Mouse (Mus musculus): ENCODE measurements at regions not wholly inside any gene's neighbourhood (a gene's known extent, or its start where the extent isn't known, plus 50 kb on each side); places are given as distances from the start of the nearest gene placed in this dataset.

DNA sequence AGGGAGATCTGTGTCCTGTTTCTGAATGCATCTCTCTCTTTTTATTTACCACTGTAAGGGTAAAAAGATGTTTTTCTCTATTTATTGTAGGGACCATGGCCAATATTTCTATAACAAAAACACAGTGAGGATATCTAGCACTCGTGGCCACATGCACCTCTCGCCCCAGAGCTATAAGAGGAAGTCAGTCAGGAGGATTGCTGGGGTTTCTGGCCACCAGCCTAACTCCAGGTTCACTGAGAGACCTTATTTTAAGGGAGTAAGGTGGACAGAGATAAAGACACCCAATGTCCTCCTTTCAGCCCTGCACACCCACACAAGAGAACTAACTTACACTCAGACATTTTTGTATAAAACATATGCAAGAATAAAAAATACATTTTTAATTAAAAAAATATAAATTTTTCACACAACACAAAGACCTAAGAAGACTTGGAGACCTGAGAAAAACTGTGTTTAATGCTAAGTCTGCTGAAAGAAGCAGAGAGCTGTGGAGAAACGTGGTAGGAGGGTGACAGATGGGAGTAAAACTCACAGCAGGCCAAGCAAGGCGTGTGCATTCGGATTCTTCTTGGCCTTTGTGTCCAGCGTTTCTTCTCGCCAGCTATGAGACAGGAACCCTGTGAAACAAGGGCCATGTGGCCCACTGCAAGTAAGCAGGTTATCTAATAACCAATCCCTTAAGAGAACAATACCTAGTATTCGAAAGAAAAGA lies 196.5 kb upstream of the Klf7 start:
- Histone ChIP-seq H3K36me3 (ENCODE audit: control insufficient read depth, insufficient read depth) (no peaks in the 10 kb centered on the region), H3K79me2 (ENCODE audit: control insufficient read depth, insufficient read depth) (no peaks in the 10 kb centered on the region), H3K4me2 (ENCODE audit: low read depth) (no peak overlapping the region), H3K27me3 (ENCODE audit: control insufficient read depth, insufficient read depth, insufficient read length) (no peaks in the 10 kb centered on the region), H3K4me3 (no peak overlapping the region), H3ac (ENCODE audit: control insufficient read depth, insufficient read length) (no peak overlapping the region)
- TF ChIP-seq SRF (IDR thresholded peaks at IDR 0.05; ENCODE audit: control insufficient read depth, insufficient read length, low read depth), result no peak
- TF ChIP-seq POLR2A (IDR thresholded peaks at IDR 0.05; ENCODE audit: insufficient read length, low read depth), result no peak
- no peak for TF ChIP-seq TCF12 (IDR thresholded peaks at IDR 0.05; ENCODE audit: insufficient read depth, poor library complexity, severe bottlenecking)
- no peak for TF ChIP-seq POLR2AphosphoS2 (IDR thresholded peaks at IDR 0.05; ENCODE audit: insufficient read length, low read depth)

DNA sequence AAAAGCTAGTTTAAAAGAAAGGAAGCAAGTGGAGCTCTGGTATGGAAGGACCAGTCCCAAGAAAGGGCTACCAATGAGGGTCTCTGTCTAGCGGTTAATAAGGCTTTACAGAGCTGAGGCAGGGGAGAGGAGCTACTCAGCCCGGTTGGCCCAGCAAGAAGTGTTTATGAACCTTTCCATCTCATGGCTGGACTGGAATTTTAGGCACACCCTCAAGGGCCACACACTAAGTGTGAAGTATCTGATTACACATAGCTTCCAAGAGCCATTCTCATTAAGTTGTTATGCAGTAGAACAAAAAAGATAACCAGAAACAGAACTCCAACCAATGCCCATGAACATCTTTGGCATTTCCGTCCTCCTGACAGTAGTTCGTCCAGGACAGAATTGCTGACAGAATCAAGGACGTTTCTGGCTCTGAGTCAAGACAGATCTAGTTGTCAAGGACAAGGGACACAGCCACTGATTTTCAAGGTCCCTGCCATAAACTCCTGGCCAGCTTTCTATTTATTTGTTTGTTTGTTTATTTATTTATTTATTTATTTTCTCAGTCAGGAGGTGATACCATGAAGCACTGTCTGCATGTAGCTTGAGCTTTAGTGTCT lies 195.1 kb upstream of the Klf7 start:
- Histone ChIP-seq H3ac (ENCODE audit: control insufficient read depth, insufficient read length) (no peak overlapping the region), H3K79me2 (ENCODE audit: control insufficient read depth, insufficient read depth) (no peaks in the 10 kb centered on the region), H3K4me3 (no peak overlapping the region), H3K27me3 (ENCODE audit: control insufficient read depth, insufficient read depth, insufficient read length) (no peaks in the 10 kb centered on the region), H3K4me2 (ENCODE audit: low read depth) (no peak overlapping the region), H3K36me3 (ENCODE audit: control insufficient read depth, insufficient read depth) (no peaks in the 10 kb centered on the region)
- no peak for TF ChIP-seq REST (IDR thresholded peaks at IDR 0.05; ENCODE audit: insufficient read depth, insufficient read length)
- TF ChIP-seq CEBPB (IDR thresholded peaks at IDR 0.05; ENCODE audit: insufficient read depth, poor library complexity, severe bottlenecking), result no peak
- TF ChIP-seq USF1 (IDR thresholded peaks at IDR 0.05; ENCODE audit: low read depth), result no peak
- TF ChIP-seq POLR2AphosphoS2 (IDR thresholded peaks at IDR 0.05; ENCODE audit: insufficient read length, low read depth), result no peak
- no peak for TF ChIP-seq TCF12 (IDR thresholded peaks at IDR 0.05; ENCODE audit: insufficient read depth, poor library complexity, severe bottlenecking)
- TF ChIP-seq MYOD1 (IDR thresholded peaks at IDR 0.05; ENCODE audit: control insufficient read depth in 1 of 3, insufficient read length in 2 of 3, low read depth in 2 of 3), result no peak
- TF ChIP-seq SRF (IDR thresholded peaks at IDR 0.05; ENCODE audit: control insufficient read depth, insufficient read length, low read depth), result no peak
- no peak for TF ChIP-seq MAX (IDR thresholded peaks at IDR 0.05; ENCODE audit: low read depth)
- no peak for TF ChIP-seq MYOG (IDR thresholded peaks at IDR 0.05; ENCODE audit: control insufficient read depth in 1 of 3, insufficient read depth in 1 of 3, insufficient read length in 2 of 3, low read depth in 2 of 3)
- TF ChIP-seq POLR2A (IDR thresholded peaks at IDR 0.05; ENCODE audit: insufficient read length, low read depth), result no peak
- TF ChIP-seq E2F4 (IDR thresholded peaks at IDR 0.05; ENCODE audit: insufficient read depth), result no peak
- no peak for TF ChIP-seq TCF3 (IDR thresholded peaks at IDR 0.05; ENCODE audit: insufficient read length, low read depth)

DNA sequence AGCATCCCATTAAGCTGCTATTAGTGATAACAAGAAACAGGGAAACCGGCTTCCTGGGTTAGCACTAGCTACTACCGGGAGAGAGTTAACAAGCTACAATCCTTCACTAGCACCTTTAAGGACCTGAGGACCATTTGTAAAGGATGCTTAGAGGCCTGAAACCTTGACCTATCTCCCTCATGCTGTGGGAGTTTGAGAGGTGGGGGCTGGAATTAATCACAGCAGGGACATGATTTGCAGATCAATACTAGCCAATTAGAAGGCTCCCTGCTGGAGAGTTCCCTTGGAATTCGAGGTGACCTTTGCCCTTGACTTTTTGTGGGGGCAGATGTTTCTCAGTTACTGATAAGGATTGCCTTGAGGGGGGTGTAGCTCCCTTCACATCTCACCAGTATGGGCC lies 189.3 kb upstream of the Klf7 start:
- no peaks in the 10 kb centered on the region for H3K79me2 ChIP-seq (ENCODE audit: control insufficient read depth, insufficient read depth)
- TF ChIP-seq USF1 (IDR thresholded peaks at IDR 0.05; ENCODE audit: low read depth) (no peak), POLR2AphosphoS2 (IDR thresholded peaks at IDR 0.05; ENCODE audit: insufficient read length, low read depth) (no peak), SRF (IDR thresholded peaks at IDR 0.05; ENCODE audit: control insufficient read depth, insufficient read length, low read depth) (no peak)
- H3K36me3 ChIP-seq (ENCODE audit: control insufficient read depth, insufficient read depth), result no peaks in the 10 kb centered on the region
- H3K4me2 ChIP-seq (ENCODE audit: low read depth), result no peak overlapping the region
- no peak overlapping the region for H3K4me3 ChIP-seq
- H3K27me3 ChIP-seq (ENCODE audit: control insufficient read depth, insufficient read depth, insufficient read length), result no peaks in the 10 kb centered on the region
- no peak overlapping the region for H3ac ChIP-seq (ENCODE audit: control insufficient read depth, insufficient read length)

DNA sequence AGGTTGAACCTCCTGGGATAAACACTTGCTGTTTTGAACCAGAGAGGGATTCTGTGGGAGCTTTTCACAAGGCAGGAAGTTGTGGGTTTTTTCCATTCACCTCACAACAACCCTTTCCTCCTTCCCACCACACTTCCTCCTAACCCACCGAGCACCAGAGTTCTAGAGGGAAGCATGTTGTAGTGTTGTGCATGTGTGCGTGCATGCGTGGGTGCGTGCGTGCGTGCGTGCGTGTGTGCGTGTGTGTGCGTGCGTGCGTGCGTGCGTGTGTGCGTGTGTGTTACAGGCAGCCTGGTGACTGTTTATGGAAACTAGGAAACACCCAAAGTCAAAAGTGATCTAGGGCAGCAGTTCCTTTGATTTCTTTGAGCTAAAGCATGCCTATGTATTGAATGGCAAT lies 186.5 kb upstream of the Klf7 start:
- Histone ChIP-seq H3ac (ENCODE audit: control insufficient read depth, insufficient read length) (no peak overlapping the region), H3K4me3 (no peak overlapping the region), H3K27me3 (ENCODE audit: control insufficient read depth, insufficient read depth, insufficient read length) (no peaks in the 10 kb centered on the region), H3K79me2 (ENCODE audit: control insufficient read depth, insufficient read depth) (no peaks in the 10 kb centered on the region), H3K36me3 (ENCODE audit: control insufficient read depth, insufficient read depth) (no peaks in the 10 kb centered on the region), H3K4me2 (ENCODE audit: low read depth) (no peak overlapping the region)
- TF ChIP-seq CEBPB (IDR thresholded peaks at IDR 0.05; ENCODE audit: insufficient read depth, poor library complexity, severe bottlenecking) (no peak), REST (IDR thresholded peaks at IDR 0.05; ENCODE audit: insufficient read depth, insufficient read length) (no peak), E2F4 (IDR thresholded peaks at IDR 0.05; ENCODE audit: insufficient read depth) (no peak), TCF12 (IDR thresholded peaks at IDR 0.05; ENCODE audit: insufficient read depth, poor library complexity, severe bottlenecking) (no peak), POLR2AphosphoS2 (IDR thresholded peaks at IDR 0.05; ENCODE audit: insufficient read length, low read depth) (no peak), MAX (IDR thresholded peaks at IDR 0.05; ENCODE audit: low read depth) (no peak), MYOG (IDR thresholded peaks at IDR 0.05; ENCODE audit: control insufficient read depth in 1 of 3, insufficient read depth in 1 of 3, insufficient read length in 2 of 3, low read depth in 2 of 3) (no peak), TCF3 (IDR thresholded peaks at IDR 0.05; ENCODE audit: insufficient read length, low read depth) (no peak)

DNA sequence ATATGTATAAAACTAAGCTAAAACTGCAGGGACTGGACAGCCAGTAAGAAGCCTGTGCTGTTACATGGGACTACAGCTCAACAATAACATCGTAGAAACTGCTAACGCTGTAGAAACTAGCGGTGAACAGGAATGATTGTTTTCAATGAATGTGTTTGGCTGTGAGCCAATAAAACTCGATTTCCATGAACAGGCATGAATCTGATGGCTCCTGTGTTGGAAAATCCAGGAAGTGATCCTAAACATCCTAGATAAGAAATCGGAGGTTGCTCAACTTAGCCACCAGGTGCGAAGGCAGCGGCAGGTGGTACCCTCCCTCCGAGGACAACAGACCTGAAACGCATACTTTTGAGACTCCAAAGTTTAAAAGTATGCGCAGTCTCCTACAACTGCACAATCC lies 186.0 kb upstream of the Klf7 start:
- Histone ChIP-seq H3K4me2 (ENCODE audit: low read depth) (no peak overlapping the region), H3K36me3 (ENCODE audit: control insufficient read depth, insufficient read depth) (no peaks in the 10 kb centered on the region)
- no peak for TF ChIP-seq MAX (IDR thresholded peaks at IDR 0.05; ENCODE audit: low read depth)
- no peak for TF ChIP-seq MYOD1 (IDR thresholded peaks at IDR 0.05; ENCODE audit: control insufficient read depth in 1 of 3, insufficient read length in 2 of 3, low read depth in 2 of 3)
- no peak for TF ChIP-seq POLR2AphosphoS2 (IDR thresholded peaks at IDR 0.05; ENCODE audit: insufficient read length, low read depth)
- no peak for TF ChIP-seq USF1 (IDR thresholded peaks at IDR 0.05; ENCODE audit: low read depth)
- no peak for TF ChIP-seq REST (IDR thresholded peaks at IDR 0.05; ENCODE audit: insufficient read depth, insufficient read length)
- TF ChIP-seq E2F4 (IDR thresholded peaks at IDR 0.05; ENCODE audit: insufficient read depth), result no peak
- no peak for TF ChIP-seq TCF3 (IDR thresholded peaks at IDR 0.05; ENCODE audit: insufficient read length, low read depth)
- no peak for TF ChIP-seq POLR2A (IDR thresholded peaks at IDR 0.05; ENCODE audit: insufficient read length, low read depth)

More for the DNA sequence above, 186.0 kb upstream of the Klf7 start:
- H3ac ChIP-seq (ENCODE audit: control insufficient read depth, insufficient read length), result no peak overlapping the region
- no peaks in the 10 kb centered on the region for H3K79me2 ChIP-seq (ENCODE audit: control insufficient read depth, insufficient read depth)
- no peak overlapping the region for H3K4me3 ChIP-seq
- H3K27me3 ChIP-seq (ENCODE audit: control insufficient read depth, insufficient read depth, insufficient read length), result no peaks in the 10 kb centered on the region
